Mouse (Mus musculus) liver, embryonic 15.5 days (tissue): ENCODE results near the gene Uspl1. TPM values are rescaled to one million over a fixed set of nuclear protein-coding genes. Genes with fewer than 3 reads are reported as not detected.

Experiments
- ATAC-seq: fragments of 200-750 bp; cut with Nextera tagmentation; 2 replicates; pipeline ENCODE4 v1.8.0; 2017; ENCODE audit warnings: moderate number of reproducible peaks, mild to moderate bottlenecking, moderate library complexity; ENCODE audit not compliant: insufficient read depth
- H3K27ac ChIP-seq: fragments of 300-500 bp; sonication (generic); replicated peaks from 2 replicates; pipeline ENCODE4 v1.5.1; 2015; ENCODE audit warnings: mild to moderate bottlenecking, inconsistent platforms
- H3K27me3 ChIP-seq: fragments of 300-500 bp; sonication (generic); 2 replicates; pipeline ENCODE4 v1.6.1; 2015; ENCODE audit warnings: mild to moderate bottlenecking, inconsistent platforms
- H3K36me3 ChIP-seq: fragments of 300-500 bp; sonication (generic); replicated peaks from 2 replicates; pipeline ENCODE4 v1.6.1; 2015; ENCODE audit warnings: moderate library complexity, mild to moderate bottlenecking, inconsistent platforms
- H3K4me1 ChIP-seq: fragments of 300-500 bp; sonication (generic); replicated peaks from 2 replicates; pipeline ENCODE4 v1.6.1; 2015; ENCODE audit warnings: inconsistent platforms
- H3K4me2 ChIP-seq: fragments of 300-500 bp; sonication (generic); 2 replicates; pipeline ENCODE4 v1.6.1; 2015; ENCODE audit warnings: moderate library complexity, mild to moderate bottlenecking, inconsistent platforms
- H3K4me3 ChIP-seq: fragments of 300-500 bp; sonication (generic); replicated peaks from 2 replicates; pipeline ENCODE4 v1.5.1; 2015; ENCODE audit warnings: mild to moderate bottlenecking, inconsistent platforms
- H3K9ac ChIP-seq: fragments of 300-500 bp; sonication (generic); 2 replicates; pipeline ENCODE4 v1.6.1; 2015; ENCODE audit warnings: moderate library complexity, mild to moderate bottlenecking, inconsistent platforms
- H3K9me3 ChIP-seq: fragments of 300-500 bp; sonication (generic); replicated peaks from 2 replicates; pipeline ENCODE4 v1.6.1; 2016; ENCODE audit warnings: inconsistent platforms
- WGBS: fragments of 180-500 bp; shearing (Covaris S2); methylation state at CpG from one replicate; pipeline ENCODE4 v1.1.7; 2015; ENCODE audit warnings: mixed read lengths; ENCODE audit not compliant: insufficient replicate concordance; 5-methylcytosine and 5-hydroxymethylcytosine counted together
- polyA plus RNA-seq: library from polyadenylated mRNA; unstranded; fragments of >200 nt; fragmentation: Nextera tagmentation; extraction: Ambion mirVana; gene quantifications from 2 replicates; pipeline ENCODE4 v1.2.1, GENCODE M21; 2015

The Uspl1 gene
- polyA plus RNA-seq, 1 experiment from 2014 or later, result 18.2 TPM

DNA sequence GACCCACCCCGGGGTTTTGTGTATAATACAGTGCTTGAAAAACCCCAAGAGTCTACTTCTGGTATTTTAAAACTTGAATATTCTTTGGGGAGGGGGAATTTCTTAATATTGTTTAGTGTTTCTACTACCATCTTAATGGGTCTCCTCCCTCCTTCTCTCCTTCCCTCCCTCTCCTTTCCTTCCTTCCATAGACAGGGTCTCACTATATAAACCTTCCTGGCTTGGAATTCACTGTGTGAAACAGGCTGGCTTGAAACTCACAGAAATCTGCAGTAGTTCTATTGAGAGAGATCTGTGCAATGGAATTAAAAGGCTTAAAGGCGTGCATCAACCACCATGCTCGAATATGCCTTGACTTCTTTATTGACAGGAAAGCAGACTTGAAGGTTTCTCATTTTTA is 1.7 kb downstream of the Uspl1 start:
- Histone ChIP-seq H3K27me3 (no peaks in the 10 kb centered on the region), H3K9me3 (no peaks in the 10 kb centered on the region), H3K9ac (peak overlapping the region; percentile 85), H3K4me2 (peak overlapping the region; percentile 82), H3K36me3 (peaks cover 31% of the 10 kb centered on the region), H3K4me1 (peaks cover 45% of the 10 kb centered on the region), H3K4me3 (peak overlapping the region; percentile 83), H3K27ac (peak overlapping the region; percentile 97; the same call in 1 of the 2 replicates)
- no peak for ATAC-seq
- 64% methylated on average over 3 of the region's 3 CpGs for WGBS

DNA sequence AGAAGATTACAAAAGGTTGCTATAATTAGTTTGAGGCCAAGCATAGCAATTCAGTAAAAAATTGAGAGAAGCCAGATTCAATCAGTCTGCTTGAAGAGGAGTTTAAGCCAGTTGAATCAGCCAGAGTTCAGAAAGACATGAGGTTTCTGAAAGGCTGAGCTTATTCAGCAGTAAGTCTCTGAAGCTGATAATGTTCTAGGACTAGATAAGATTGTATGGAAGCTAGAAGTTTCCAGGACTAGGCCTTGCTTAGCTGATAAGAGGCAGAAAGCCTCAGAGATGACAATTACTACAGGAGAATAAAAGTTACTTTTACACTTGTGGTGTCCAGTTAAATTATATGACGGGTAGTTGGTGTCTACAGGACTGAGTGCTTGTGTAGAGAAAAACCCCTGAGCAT is 6.0 kb downstream of the Uspl1 start:
- peaks cover 38% of the 10 kb centered on the region for H3K4me1 ChIP-seq
- H3K36me3 ChIP-seq, result peaks cover 70% of the 10 kb centered on the region
- no peak overlapping the region for H3K9ac ChIP-seq
- H3K27ac ChIP-seq, result no peak overlapping the region
- no peaks in the 10 kb centered on the region for H3K27me3 ChIP-seq
- WGBS, result 62% methylated on average over 1 of the region's 1 CpGs
- no peak overlapping the region for H3K4me3 ChIP-seq
- no peaks in the 10 kb centered on the region for H3K9me3 ChIP-seq
- no peak overlapping the region for H3K4me2 ChIP-seq
- ATAC-seq, result no peak; the same call in 1 of the 2 replicates

GRCm38 (mm10) chr5:149196611-149197010 is 12.5 kb downstream of the Uspl1 start:
- H3K4me1 ChIP-seq, result peaks cover 16% of the 10 kb centered on the region
- H3K27me3 ChIP-seq, result no peaks in the 10 kb centered on the region
- no peak for ATAC-seq
- H3K9me3 ChIP-seq, result no peaks in the 10 kb centered on the region
- H3K36me3 ChIP-seq, result peaks cover 75% of the 10 kb centered on the region
- no peak overlapping the region for H3K4me3 ChIP-seq
- 63% methylated on average over 1 of the region's 1 CpGs for WGBS
- no peak overlapping the region for H3K9ac ChIP-seq
- H3K4me2 ChIP-seq, result no peak overlapping the region
- no peak overlapping the region for H3K27ac ChIP-seq

DNA sequence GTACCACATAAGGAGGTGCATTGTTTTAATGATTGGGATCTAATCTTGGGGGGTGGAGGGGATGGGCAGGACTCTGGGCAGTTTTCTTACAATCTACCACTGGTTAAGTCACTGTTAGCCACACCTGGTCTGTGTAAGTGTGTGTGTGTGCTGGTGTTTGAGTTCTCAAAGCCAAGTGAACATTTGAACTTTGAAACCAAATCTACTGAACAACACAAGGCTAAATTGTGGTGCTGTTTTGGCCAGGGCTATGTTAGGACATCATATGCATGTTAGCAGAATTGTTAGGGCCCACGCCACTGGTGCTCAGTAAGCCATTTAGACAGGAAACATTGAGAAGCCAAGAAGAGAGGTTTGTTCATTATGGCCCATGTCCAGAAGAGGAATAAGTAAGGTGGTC is 14.6 kb downstream of the Uspl1 start:
- Histone ChIP-seq H3K27ac (no peak overlapping the region), H3K4me3 (no peak overlapping the region)

DNA sequence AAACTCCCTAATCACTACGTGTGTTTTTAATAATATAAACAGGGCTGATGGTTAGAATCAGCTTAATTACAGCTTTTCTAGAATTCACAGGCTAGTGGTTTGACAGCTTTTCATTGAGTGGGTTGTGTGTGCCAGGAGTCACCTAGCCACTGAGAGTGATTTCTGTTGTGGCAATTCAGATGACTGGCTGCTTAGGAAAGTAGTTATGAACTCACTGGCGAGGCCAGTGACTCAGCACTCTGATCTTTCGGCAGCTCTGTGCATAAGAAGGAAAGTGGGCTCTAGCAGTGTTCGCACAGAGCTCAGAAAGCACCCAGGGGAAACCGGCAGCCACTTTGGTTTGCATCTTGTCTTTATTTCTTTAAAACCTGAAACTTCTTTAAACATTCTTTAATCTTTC is 18.8 kb downstream of the Uspl1 start:
- Histone ChIP-seq H3K4me2 (no peak overlapping the region), H3K36me3 (peaks cover 83% of the 10 kb centered on the region), H3K4me3 (no peak overlapping the region), H3K27ac (no peak overlapping the region), H3K9me3 (no peaks in the 10 kb centered on the region), H3K4me1 (peaks cover 18% of the 10 kb centered on the region), H3K27me3 (no peaks in the 10 kb centered on the region), H3K9ac (no peak overlapping the region)
- WGBS, result 53% methylated on average over 5 of the region's 5 CpGs
- ATAC-seq, result no peak

More for the DNA sequence above, 14.6 kb downstream of the Uspl1 start:
- Histone ChIP-seq H3K27me3 (no peaks in the 10 kb centered on the region), H3K9ac (no peak overlapping the region), H3K9me3 (no peaks in the 10 kb centered on the region), H3K36me3 (peaks cover 79% of the 10 kb centered on the region), H3K4me1 (peaks cover 30% of the 10 kb centered on the region), H3K4me2 (no peak overlapping the region)
- no peak for ATAC-seq
- WGBS, result 70% methylated on average over 1 of the region's 1 CpGs

GRCm38 (mm10) chr5:149203796-149204375 is 19.7 kb downstream of the Uspl1 start:
- WGBS, result 49% methylated on average over 4 of the region's 4 CpGs
- no peaks in the 10 kb centered on the region for H3K9me3 ChIP-seq
- no peak overlapping the region for H3K4me3 ChIP-seq
- no peak overlapping the region for H3K9ac ChIP-seq
- no peak overlapping the region for H3K4me2 ChIP-seq
- H3K27ac ChIP-seq, result no peak overlapping the region
- H3K27me3 ChIP-seq, result no peaks in the 10 kb centered on the region
- peaks cover 18% of the 10 kb centered on the region for H3K4me1 ChIP-seq
- peaks cover 85% of the 10 kb centered on the region for H3K36me3 ChIP-seq
- no peak for ATAC-seq

- Histone ChIP-seq H3K36me3 (peaks cover 85% of the 10 kb centered on the region), H3K4me3 (no peak overlapping the region), H3K4me2 (no peak overlapping the region), H3K9ac (no peak overlapping the region), H3K27me3 (no peaks in the 10 kb centered on the region), H3K27ac (no peak overlapping the region), H3K9me3 (no peaks in the 10 kb centered on the region), H3K4me1 (peaks cover 18% of the 10 kb centered on the region)
- 85% methylated on average over 7 of the region's 7 CpGs for WGBS
- peak; percentile 43; the same call in 1 of the 2 replicates for ATAC-seq
Observed at GRCm38 (mm10) chr5:149204822-149205221, 20.7 kb downstream of the Uspl1 start.

GRCm38 (mm10) chr5:149205265-149205664 is 21.1 kb downstream of the Uspl1 start:
- no peak overlapping the region for H3K4me2 ChIP-seq
- H3K4me3 ChIP-seq, result no peak overlapping the region
- H3K4me1 ChIP-seq, result peaks cover 18% of the 10 kb centered on the region
- no peak overlapping the region for H3K9ac ChIP-seq
- no peak for ATAC-seq
- 0 out of 2 replicates have a peak overlapping the region, but pooled peaks have one; percentile 3 for H3K27ac ChIP-seq
- no peaks in the 10 kb centered on the region for H3K27me3 ChIP-seq
- H3K9me3 ChIP-seq, result no peaks in the 10 kb centered on the region
- H3K36me3 ChIP-seq, result peaks cover 88% of the 10 kb centered on the region
- 81% methylated on average over 8 of the region's 8 CpGs for WGBS

DNA sequence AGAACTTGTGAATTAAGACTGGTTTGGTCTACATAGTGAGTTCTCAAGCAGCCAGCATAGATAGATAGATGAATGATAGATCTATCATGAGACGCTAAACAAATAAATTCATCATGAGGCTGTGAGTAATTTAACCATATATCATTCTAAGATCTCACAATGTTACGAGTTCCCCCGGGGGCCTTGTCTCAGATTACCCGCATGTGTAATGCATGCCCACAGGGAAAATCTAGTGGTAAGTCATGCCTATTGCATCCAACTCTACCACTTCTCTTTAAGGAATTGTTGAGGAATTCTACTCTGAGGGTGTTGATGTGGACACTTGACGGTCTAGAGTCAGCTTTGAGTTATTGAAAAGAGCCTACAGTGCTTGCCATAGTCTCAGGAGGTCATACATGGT is 22.1 kb downstream of the Uspl1 start:
- 90% methylated on average over 5 of the region's 5 CpGs for WGBS
- no peak overlapping the region for H3K9ac ChIP-seq
- H3K4me3 ChIP-seq, result no peak overlapping the region
- no peak overlapping the region for H3K27ac ChIP-seq
- H3K4me1 ChIP-seq, result peaks cover 18% of the 10 kb centered on the region
- H3K4me2 ChIP-seq, result no peak overlapping the region
- ATAC-seq, result no peak
- no peaks in the 10 kb centered on the region for H3K27me3 ChIP-seq
- no peaks in the 10 kb centered on the region for H3K9me3 ChIP-seq
- H3K36me3 ChIP-seq, result peaks cover 91% of the 10 kb centered on the region

GRCm38 (mm10) chr5:149207661-149208060 is 23.5 kb downstream of the Uspl1 start:
- peaks cover 90% of the 10 kb centered on the region for H3K36me3 ChIP-seq
- peaks cover 15% of the 10 kb centered on the region for H3K4me1 ChIP-seq
- WGBS, result 83% methylated on average over 6 of the region's 6 CpGs
- H3K4me3 ChIP-seq, result no peak overlapping the region
- H3K27ac ChIP-seq, result no peak overlapping the region
- no peak for ATAC-seq
- no peaks in the 10 kb centered on the region for H3K9me3 ChIP-seq
- no peak overlapping the region for H3K4me2 ChIP-seq
- H3K27me3 ChIP-seq, result no peaks in the 10 kb centered on the region
- no peak overlapping the region for H3K9ac ChIP-seq

GRCm38 (mm10) chr5:149208776-149209175 is 24.6 kb downstream of the Uspl1 start:
- Histone ChIP-seq H3K4me3 (no peak overlapping the region), H3K4me1 (peaks cover 5% of the 10 kb centered on the region), H3K27me3 (no peaks in the 10 kb centered on the region), H3K27ac (no peak overlapping the region), H3K36me3 (peaks cover 90% of the 10 kb centered on the region), H3K9me3 (no peaks in the 10 kb centered on the region), H3K9ac (no peak overlapping the region), H3K4me2 (no peak overlapping the region)
- 87% methylated on average over 7 of the region's 7 CpGs for WGBS
- no peak for ATAC-seq

DNA sequence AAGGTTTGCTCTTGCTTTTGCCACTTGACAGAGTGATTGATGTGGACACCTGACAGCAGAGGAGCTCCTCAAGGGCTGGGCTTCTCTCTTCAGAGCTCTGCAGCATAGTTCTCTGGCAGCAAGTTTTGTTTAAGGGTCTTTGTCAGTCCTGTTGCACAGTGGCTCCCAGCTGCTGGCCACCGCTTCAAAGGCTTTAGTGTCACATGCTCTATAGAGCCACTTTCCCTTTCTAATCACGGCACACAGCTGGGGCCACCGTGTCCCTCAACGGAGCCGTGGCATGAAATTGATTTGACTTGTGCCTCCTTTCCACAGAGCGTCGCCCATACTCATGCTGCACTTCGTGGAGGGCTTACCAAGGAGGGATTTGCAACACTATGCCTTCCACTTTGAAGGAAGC is 25.2 kb downstream of the Uspl1 start:
- WGBS, result 80% methylated on average over 8 of the region's 8 CpGs
- Histone ChIP-seq H3K4me1 (peaks cover 2% of the 10 kb centered on the region; the same call in 1 of the 2 replicates), H3K36me3 (peaks cover 90% of the 10 kb centered on the region), H3K9me3 (no peaks in the 10 kb centered on the region), H3K4me2 (no peak overlapping the region), H3K4me3 (no peak overlapping the region), H3K27ac (no peak overlapping the region), H3K27me3 (no peaks in the 10 kb centered on the region), H3K9ac (no peak overlapping the region)
- ATAC-seq, result no peak
